Mouse (Mus musculus) T-helper 17 cell (primary cell): Measurements from ENCODE around the gene Sema4g.

Experiments
- in situ Hi-C, 2 experiments: fragments of 300-600 bp; cut with MboI, MseI; formaldehyde crosslinking; loops; 1 replicate in 1 of 2; 2 replicates in 1 of 2; pipeline ENCODE4 v1.15.1; 2025; ENCODE audit warnings: high pct_unique_total_duplicates in 2 of 2

The Sema4g gene

DNA sequence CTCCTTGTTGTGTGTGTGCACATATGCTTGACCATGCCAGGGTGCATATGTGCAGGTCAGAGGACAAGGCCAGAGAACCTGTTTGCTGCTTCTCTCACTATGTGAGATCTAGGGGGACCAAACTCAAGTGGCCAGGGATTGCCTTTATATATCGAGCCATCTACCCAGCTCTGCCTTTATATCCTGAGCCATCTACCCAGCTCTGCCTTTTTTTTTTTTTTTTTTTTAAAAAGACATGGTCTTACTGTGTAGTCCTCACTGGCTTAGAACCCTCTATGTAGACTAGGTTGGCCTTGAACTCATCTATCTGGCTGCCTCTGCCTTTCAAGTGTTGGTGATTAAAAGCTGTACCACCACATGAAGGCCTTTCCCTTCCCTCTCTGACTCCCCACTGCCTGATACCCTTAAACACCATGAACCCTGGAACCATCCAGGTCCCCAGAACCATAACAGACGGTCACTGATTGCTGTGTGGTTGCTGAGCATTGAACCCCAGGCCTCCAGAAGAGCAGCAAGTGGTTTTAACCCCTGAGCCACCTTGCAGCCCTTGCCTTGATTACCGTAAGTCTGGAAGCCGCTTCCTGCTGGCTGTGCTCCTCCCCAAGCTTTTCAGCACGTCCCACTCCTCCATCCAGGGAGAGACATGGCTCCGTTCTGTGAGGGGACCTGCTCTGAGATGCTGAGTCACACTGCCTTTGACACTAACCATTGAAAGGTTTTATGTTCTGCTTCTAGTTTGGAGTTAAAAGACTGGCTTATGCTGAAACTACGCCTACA, 15.0 kb downstream of the Sema4g start:
- in situ Hi-C loops, result loop anchor here in 1 of 2 experiments (10.0 kb wide), 1 partner anchor 1499 kb away; no protein-coding TSS in a partner anchor

DNA sequence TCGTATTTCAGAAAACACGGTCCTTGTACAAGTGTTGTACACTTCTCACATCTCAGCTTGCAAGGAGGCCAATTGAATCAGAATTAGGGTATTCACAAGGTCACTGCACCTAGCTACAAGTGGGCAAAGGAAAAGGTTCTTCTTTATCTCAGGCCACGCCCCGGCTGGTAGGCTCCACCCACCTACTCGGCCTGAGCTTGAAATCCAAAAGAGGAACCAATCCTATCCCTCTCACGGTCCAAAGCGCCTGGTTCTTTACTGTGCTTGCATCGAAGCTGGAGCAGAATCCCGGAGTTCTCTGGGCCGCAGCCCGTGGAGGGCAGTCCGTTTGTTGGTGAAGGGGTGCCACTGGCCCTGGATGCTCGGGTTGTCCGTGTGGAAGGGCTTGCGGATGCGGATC, 16.5 kb downstream of the Sema4g start, which contains the start of gene Twnk:
Gene Twnk, plus strand, starts transcription at position 220 of the 400 bp plus-strand sequence.
- in situ Hi-C loops, result loop anchor here (5.0 to 10.0 kb wide), 2 partner anchors 72 to 1501 kb away; partner anchors contain the start of gene Kazald1 (in 1 of the 2)

DNA sequence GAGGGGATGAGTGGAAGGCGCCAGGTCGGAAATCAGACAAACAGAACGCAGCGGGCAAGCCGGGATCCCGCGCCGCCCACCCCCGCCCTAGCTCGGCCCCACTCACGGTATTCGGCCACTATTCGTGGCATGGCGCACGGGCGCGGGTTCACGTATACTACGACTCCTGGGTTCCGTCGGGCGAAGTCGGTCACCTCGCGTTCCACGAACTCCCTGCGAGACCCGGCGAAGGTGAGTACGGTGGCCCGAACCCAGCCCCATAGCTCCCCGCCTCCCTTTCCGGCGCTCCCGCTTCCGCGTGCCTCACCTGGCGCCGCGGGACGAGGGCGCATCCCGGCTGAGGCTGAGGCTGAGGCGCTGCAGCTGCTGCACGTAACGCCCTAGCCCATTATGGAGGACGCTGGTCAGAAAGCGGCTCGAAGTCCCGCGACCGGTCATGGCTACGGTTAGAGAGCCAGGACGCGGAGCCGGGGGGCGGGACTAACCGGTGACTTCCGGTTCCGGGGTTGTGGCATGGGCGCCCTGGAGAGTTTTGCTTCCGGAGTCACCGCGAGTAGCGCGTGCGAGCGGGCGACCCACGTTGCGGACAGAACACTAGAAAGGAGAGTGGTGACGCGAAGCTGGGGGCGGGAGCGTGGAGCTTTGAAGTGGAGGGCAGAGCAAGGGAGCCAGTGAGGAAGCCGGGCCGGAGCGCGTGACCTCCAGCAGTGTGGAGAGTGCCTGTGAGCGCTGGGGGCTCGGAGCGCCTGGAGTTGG, 17.2 kb downstream of the Sema4g start, which contains the start of gene Mrpl43:
Gene Mrpl43, minus strand, starts transcription at position 486 of the 756 bp plus-strand sequence.
- in situ Hi-C loops, result loop anchor here (5.0 to 10.0 kb wide), 2 partner anchors 71 to 1501 kb away; partner anchors contain the start of gene Kazald1 (in 1 of the 2)

DNA sequence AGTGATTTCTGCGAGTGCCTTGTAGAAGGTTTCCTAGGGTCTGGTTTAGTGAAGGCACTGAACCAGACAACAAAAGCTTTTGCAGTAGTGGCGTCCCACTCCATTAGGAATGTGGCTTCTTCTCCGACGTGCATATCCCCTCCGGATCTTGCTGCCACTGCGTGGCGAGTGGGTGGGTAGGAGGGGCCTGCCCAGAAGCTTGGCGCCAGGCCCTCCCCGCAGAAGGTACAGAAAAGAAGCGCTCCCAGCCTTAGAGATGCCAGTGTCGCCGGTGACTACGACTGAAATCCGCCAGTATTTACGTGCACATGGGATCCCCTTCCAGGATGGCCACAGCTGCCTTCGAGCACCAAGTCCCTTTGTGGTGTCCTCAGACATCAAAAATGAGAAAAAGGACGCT, 18.1 kb downstream of the Sema4g start:
- in situ Hi-C loops, result loop anchor here (5.0 to 10.0 kb wide), 2 partner anchors 70 to 1502 kb away; partner anchors contain the start of gene Kazald1 (in 1 of the 2)

DNA sequence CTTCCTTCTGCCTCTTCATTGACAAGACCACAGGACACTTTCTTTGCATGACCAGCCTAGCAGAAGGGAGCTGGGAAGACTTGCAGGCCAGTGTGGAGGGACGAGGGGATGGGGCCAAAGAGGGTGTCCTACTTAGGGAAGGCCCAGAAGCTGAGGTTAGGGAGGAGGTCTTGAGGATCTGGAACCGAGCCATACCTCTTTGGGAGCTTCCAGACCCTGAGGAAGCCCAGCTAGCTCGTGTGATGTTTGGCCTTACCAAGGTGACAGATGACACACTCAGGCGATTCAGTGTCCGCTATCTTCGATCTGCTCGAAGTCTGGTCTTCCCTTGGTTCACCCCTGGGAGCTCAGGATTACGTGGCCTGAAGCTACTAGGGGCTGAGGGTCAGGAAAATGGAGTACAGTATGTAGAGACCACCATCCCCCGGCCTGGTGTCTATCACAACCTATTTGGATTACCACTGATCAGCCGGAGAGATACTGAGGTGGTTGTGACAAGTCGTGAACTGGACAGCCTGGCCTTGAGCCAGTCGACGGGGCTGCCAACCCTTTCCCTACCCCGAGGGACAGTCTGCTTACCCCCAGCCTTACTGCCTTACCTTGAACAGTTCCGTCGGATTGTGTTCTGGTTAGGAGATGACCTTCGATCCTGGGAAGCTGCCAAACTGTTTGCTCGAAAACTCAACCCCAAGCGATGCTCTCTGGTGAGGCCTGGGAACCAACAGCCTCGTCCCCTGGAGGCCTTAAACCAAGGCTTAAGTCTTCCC, 18.7 kb downstream of the Sema4g start:
- in situ Hi-C loops, result loop anchor here (5.0 to 10.0 kb wide), 2 partner anchors 70 to 1503 kb away; partner anchors contain the start of gene Kazald1 (in 1 of the 2)

DNA sequence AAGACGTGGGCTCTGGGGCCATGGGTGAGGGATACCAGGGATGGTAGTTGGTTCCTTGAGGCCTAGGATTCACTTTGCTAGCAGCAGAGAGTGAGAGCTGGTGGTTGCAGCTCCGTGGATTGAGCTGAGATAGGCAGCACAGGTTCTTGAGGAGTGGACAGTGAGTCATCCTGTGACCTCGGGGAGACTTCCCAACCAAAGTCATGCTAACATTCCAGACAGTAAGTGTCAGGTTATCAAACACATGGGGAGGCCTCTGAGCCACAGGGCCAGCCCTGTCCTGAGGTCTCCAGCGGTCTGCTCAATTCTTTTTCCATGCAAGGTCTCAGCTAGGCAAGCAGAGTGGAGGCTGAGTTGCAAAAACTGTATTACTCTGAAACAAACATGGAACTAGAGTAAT, 21.7 kb downstream of the Sema4g start:
- in situ Hi-C loops, result loop anchor here (5.0 to 10.0 kb wide), 2 partner anchors 1042 to 1226 kb away; partner anchors contain the start of gene Abcc2 (in 1 of the 2)

DNA sequence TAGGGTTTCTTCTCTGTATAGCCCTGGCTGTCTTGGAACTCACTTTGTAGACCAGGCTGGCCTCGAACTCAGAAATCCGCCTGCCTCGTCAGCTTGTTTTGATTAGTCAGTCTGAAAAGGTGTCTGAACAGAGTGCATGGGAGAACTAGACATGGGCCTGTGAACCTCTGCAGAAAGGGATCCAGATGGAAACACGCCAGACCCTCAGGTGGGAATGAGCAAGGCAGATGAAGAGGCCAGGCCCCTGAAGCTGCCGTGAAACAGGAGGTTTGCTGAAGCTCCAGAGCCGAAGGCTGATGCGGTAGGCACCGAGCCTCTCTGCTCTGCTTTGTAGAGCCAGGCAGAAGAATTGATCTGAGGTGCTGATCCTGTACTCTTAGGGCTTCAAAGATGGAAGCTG, 23.3 kb downstream of the Sema4g start:
- in situ Hi-C loops, result loop anchor here (5.0 to 10.0 kb wide), 2 partner anchors 1040 to 1227 kb away; partner anchors contain the start of gene Abcc2 (in 1 of the 2)

DNA sequence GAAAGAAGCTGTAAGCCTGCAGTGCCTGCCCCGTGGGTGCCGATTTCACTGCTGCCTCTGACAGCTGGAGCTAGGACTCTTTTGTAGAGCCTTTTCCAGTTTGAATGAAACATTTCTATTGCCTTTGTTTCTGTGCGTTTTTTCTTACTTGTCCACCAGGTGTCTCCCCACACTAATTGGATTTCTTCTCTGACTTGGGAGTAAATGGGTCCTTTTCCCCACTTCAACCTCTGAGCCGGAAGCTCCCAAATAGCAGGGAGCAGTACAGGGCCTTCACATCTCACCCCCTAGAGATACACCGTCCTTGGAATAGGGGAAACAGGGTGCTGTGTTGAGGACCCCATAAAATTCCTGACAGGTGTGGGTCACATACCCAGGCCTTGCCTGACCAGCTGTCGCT, 23.7 kb downstream of the Sema4g start:
- in situ Hi-C loops, result loop anchor here (5.0 to 10.0 kb wide), 2 partner anchors 1040 to 1228 kb away; partner anchors contain the start of gene Abcc2 (in 1 of the 2)

DNA sequence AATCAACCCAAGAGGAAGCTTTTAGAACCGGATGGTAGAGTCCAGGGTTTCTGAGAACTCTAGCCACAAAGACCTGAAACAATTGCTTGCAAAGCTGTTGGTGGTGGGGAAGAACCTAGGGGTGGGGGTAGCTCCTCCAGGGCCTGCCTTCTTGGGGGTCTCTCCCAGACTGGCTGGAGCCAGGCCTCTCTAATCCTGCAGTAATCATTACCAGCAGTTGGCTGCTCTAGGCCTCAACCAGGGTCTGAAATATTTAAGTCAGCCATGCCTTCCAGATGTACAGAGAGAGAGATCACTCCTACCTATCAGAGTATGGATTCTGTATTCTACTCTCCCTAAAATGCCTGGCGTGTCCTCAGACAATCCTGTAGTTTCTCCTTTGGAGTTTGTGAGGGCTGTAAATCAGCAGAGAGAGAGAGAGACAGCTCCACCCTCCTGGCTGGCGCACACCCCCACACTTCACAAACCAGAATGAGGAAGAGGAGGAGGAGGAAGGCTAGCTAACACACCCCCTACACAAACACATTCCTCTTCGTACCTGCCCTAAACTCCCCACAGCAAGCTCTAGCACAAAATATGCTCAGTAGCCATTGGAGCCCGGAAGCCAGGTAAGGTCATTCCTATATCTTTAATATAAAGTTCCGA, 24.8 kb downstream of the Sema4g start:
- in situ Hi-C loops, result loop anchor here (5.0 to 10.0 kb wide), 2 partner anchors 1039 to 1229 kb away; partner anchors contain the start of gene Abcc2 (in 1 of the 2)

DNA sequence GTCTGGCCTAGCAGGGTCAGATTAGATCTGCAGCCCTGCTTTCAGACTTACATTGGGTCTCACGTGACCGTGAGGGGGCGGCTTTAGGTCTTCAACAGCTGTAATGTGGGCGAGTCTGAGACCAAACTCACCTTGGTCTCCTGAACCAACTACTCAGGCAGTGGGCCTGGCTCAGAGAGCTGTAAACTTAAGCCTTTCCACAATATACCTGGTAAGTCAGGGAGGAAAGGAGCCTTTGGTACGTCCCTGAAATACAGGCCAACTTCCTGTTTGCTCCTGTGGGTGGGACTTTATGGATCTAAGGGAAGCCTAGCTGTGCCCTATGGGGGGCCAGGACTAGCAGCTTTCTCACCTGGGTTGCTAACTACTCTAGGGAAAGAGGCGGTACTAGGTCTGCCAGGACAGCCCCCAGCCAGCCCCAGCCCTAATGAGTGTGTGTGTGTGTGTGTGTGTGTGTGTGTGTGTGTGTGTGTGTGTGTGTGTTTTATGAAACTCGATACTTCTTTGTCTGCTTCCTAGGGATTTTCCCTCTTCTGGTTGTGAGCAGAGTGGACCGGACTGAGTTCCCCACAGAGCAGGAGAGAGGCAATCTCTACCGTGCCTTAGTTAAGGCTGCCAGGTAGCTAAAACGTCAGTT, 25.6 kb downstream of the Sema4g start, which contains the start of gene Lzts2:
Gene Lzts2, plus strand, starts transcription at position 80 of the 637 bp plus-strand sequence.
- in situ Hi-C loops, result loop anchor here (5.0 to 10.0 kb wide), 2 partner anchors 1038 to 1230 kb away; partner anchors contain the start of gene Abcc2 (in 1 of the 2)

DNA sequence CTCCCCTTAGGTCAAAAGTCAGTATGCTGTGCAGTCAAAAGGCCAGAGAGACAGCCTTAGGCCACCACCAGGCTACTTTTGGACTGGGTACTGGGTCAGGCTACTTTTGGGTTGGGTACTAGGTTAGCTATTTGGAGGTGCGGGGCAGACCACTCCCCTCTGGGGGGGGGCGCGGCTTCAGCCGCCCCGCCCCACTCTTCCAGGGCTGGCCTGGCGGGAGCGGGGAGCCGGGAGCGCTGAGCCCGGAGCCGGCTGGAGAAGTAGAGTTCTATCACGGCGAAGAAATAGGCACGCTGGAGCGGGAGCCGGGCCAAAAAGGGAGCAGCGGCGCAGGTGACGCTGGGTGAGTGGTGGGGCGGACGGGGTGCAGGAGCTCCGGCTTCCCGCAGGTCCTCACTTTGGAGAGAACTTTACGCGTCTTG, 26.1 kb downstream of the Sema4g start:
- in situ Hi-C loops, result loop anchor here (5.0 to 10.0 kb wide), 2 partner anchors 1037 to 1230 kb away; partner anchors contain the start of gene Abcc2 (in 1 of the 2)

DNA sequence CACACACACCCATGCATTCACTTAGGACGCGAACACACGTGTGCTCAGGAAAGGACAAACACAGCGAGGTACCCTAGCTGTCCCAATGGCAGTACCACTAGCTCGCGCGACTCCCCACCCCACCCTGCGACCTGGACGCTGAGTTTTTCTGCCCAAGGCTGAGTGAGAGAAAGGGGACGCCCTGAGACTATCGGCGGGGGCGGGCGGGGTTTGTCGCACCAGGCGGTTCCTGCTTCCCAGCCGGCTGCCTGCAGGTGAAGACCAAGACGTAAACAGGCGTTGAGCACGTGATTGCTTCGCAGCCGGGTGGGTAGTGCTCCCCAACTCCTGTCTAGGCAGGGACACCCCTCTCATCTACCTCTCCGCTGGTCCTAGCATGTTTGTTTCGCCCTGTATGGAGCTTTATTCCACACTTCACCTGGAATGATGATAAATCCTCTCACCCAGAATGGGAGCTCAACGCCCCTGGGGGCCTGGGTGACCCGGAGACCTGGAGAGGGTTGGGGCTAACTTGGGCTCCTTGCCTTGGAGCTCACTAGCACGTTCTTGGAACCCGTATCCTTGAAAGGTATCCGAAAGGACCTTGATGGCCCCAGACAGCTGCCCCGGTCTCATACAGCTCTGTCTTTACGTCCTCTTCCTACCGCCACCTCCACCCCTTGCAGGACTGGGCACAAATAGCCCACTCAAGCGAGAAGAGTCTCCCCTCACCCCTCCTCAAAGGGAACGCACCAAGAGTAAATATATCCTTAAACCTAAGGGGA, 26.8 kb downstream of the Sema4g start:
- in situ Hi-C loops, result loop anchor here in 1 of 2 experiments (10.0 kb wide), 1 partner anchor 1231 kb away; the partner anchor contains the start of gene Abcc2

DNA sequence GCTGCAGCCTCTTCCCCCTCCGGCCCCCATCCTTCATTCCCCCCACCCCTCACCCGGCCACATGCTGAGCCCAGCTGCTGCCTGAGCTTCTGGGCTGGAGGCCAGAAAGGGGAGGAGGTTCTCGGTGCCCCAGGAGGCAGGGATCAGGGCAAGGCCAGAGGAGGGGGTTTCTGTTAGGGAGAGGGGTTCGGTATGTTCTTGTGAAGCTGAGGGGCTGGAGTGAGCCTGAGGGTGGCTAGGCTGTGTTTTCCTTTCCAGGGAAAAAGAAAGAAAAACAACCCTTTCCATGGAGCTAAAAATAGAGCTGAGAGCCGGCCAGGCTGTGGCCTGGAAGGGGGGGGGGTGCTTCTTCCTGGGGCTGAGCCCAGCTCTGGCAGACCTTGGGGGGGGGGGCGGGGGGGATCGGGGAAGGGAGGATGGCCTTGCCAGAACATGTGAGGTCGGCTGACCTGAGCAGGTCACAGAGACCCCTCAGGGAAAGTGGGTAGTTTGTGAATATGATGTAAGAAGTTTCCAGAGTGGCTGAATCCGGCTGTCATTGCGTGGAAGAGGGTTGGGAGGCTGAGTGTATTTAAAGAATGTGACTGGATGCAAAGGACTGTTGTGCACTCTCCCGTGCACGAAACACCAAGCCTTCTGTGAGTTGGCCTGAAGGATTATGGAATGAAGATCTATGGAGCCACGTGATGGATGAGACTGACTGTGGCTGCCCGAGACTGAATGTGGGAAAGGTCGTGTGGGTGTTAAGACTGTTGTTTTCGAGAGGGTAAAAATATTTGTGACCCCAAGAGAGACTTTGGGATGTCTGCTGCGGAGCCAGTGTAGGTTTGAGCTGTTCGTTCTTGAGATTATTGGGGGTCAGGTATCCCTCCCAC, 27.7 kb downstream of the Sema4g start:
- in situ Hi-C loops, result loop anchor here in 1 of 2 experiments (10.0 kb wide), 1 partner anchor 1232 kb away; the partner anchor contains the start of gene Abcc2

DNA sequence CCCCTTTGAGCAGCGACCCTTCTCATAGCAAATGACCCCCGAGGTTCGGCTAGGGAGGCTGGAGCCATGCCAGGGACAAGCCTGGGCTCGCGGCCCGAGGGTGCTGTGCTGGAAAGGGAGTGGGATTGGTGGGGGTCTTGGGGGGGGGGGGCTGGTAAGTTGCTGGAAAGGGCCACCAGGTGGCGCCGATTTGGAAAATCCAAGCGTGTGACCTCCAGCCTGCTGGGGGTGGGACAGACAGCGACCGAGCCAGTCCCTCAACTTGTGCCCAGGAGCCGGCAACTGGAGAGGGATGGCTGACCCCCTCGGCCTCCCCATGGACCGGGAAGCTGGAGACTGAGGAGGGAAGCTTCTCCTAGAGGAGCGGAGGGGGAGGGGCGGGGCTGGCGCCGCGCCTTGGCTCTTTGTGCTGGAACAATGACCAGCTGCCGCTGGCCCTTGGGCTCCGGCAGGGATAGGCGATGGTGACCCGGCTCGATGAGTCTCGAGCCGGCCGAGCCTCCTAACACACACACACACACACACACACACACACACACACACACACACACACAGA, 28.4 kb downstream of the Sema4g start:
- in situ Hi-C loops, result loop anchor here in 1 of 2 experiments (10.0 kb wide), 1 partner anchor 1232 kb away; the partner anchor contains the start of gene Abcc2

DNA sequence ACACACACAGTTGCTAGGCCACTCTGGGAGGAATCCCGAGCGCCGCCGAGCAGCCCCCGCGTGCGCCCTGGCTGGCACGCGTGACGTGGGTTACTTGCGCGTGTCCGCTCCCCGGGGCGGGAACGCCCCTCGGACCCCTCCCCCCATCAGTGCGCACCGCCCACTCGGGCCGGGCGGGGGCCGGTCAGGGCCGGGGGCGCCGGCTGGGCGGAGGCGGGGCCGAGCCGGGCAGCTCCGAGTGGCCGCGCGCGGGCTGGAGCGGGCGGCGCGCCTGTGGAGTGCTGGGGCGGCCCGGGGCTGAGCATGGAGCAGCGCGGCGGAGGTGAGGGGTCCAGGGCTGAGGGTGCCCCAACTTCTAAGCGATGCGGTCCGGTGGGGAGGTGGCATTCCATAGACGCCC, 29.0 kb downstream of the Sema4g start:
- in situ Hi-C loops, result loop anchor here in 1 of 2 experiments (10.0 kb wide), 1 partner anchor 1233 kb away; the partner anchor contains the start of gene Abcc2

DNA sequence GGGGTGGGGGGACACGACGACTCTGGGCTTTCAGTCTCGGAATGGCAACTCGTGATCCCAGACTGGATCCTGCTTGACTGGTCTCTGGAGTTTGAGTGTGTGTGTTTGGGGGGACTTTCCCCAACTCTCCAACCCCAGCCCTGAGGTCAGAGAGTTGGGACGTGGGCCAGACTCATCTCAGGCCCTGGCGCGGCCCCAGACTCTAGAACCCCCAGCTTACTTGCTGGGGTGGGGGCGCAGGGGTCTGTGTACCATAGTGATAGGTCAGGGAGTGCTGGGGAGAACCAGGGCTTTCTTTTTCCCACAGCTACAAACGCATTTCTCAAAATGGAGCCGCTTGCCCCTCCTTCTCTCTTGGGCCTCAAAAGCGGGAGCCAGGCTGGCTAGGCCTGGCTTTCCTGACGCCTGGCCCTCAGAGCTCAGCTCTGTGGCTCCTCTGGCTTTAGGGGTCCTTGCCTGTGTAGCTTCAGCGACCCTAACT, 29.5 kb downstream of the Sema4g start:
- in situ Hi-C loops, result loop anchor here in 1 of 2 experiments (10.0 kb wide), 1 partner anchor 1234 kb away; the partner anchor contains the start of gene Abcc2

DNA sequence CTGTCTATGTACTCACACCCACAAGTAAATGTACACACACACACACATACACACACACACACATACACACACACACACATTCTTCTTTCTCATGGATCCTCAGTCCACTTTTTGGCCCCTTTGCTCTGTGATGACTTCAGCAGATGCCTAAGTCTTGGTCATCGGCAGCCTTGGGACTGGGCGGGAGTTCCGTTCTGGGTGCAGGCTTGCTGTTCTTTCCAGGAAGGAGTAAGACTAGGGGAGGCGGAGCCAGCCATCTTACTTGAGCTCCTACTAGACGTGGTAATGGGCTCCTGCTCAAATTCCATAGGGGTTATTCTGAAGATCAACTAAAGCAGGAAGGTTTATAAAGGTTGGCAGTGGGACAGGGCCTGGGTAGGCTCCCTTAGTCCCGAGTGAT, 31.4 kb downstream of the Sema4g start:
- in situ Hi-C loops, result no loop called here
